Mouse (Mus musculus): ENCODE measurements at regions not wholly inside any gene's neighbourhood (a gene's known extent, or its start where the extent isn't known, plus 50 kb on each side); places are given as distances from the start of the nearest gene placed in this dataset.

DNA sequence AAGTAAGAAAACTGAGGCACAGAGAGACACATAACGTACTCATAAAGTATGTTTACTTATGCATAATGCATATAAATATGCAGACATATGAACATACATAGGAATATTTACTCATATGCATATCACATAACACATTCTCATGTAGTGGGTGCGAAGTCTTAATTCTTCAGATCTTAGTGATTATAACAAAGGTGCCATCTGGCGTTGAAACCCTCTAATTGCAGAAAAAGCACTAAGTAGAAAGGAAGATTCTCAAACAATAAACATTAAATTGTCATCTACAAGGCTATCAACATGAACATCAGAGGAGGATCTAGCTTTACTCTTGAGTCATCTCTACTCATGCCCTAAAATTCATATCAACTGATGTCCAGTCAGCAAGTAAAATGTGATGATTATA is 314.2 kb upstream of the 2610301B20Rik start:
- no peak for DNase-seq (ENCODE audit: low read depth, low spot score)

DNA sequence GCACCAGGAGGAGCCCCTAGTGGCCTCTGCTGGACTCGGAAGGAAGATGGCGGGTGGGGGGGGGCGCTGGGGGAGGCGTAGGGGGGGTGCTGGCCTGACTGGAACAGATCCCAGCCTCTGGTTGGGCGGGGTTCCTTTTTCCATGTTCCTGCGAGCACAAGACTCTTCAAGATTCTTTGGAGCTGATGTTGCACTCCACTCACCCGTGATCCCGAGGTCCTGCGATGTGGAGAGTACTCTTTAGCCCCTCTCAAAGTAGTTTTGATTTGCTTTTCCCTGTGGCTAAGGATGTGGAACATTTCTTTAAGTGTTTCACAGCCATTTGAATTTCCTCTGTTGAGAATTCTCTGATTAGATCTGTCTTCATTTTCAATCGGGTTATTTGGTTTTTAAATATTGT is 269.8 kb upstream of the 2610301B20Rik start:
- DNase-seq (ENCODE audit: low read depth, low spot score): no peak

DNA sequence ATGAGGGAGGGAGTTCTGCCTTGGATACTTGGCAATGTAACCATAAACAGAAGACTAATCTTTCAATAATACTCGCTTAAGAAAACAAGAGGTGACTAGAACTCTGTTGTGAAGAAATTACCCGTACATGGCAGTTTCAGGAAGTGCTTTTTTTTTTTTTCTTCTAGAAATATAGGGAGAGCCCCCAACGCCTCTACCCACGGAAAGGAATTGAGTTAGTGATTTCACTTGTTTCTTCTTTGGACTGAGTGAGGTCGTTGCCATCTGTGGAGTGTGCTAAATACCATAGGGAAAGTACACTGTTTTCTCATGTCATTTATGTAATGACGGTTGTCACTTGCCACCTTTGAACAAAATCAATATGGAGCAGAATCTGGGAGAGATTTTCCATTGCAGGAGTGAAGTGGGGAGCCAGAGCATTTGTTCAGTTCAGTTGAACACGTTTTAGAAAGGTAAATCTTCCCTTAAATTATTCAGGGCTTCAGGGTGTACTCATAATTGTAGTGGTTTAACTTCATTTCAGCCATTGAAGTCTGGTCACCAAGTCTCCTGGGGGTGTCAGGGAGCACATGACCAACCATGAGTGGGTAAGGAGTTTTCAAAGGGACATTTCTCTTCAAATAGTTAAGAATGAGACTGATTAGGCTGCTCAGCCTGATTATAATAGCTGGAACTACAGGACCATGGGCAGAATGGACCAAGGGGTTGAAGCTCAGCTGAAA is 266.3 kb upstream of the 2610301B20Rik start:
- DNase-seq (ENCODE audit: low read depth, low spot score): no peak

DNA sequence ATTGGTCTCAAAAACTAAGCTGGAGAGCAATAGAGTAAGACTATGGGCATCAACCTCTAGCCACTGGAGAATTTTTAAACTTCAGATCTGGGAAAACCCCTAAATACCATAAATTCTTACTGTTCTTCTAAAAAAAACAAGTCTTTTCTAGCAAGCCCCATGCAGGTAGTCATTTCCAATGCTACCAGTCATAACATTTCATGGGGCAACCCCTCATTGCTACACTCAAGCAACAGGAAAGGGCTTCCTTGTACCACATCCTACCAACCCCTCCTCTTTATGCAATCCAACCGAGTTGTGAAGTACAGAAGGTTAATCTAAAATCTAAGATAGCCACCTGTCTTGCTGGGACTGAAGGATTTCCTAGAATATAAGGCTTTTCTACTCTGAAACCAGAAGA is 263.5 kb upstream of the 2610301B20Rik start:
- DNase-seq (ENCODE audit: low read depth, low spot score): no peak

All from WW6 (cell line).